Mouse (Mus musculus): ENCODE data around the gene Nudt21. TPM values are rescaled to one million over a fixed set of nuclear protein-coding genes. Genes with fewer than 3 reads are reported as not detected.
A peak's percentile ranks its signal among the peaks of the same experiment; 100 is the strongest.

The Nudt21 gene
- polyA plus RNA-seq, 1 experiment from 2014 or later, result 103 TPM

GRCm38 (mm10) chr8:94029701-94030100 lies 7.1 kb downstream of the Nudt21 start:
- ATAC-seq (ENCODE audit: insufficient number of reproducible peaks, low FRiP score, low TSS enrichment, low read depth), result no peak
- Histone ChIP-seq H3K4me1 (peaks cover 4% of the 10 kb centered on the region; the same call in 1 of the 2 replicates), H3K9me3 (replicated peaks) (no peaks in the 10 kb centered on the region), H3K9ac (no peak overlapping the region), H3K27me3 (no peaks in the 10 kb centered on the region), H3K36me3 (peaks cover 62% of the 10 kb centered on the region), H3K27ac (replicated peaks) (no peak overlapping the region), H3K4me3 (replicated peaks) (no peak overlapping the region), H3K4me2 (replicated peaks) (no peak overlapping the region)
- 90% methylated on average over 9 of the region's 9 CpGs for WGBS

GRCm38 (mm10) chr8:94023916-94024315 lies 12.9 kb downstream of the Nudt21 start:
- peaks cover 74% of the 10 kb centered on the region for H3K36me3 ChIP-seq

DNA sequence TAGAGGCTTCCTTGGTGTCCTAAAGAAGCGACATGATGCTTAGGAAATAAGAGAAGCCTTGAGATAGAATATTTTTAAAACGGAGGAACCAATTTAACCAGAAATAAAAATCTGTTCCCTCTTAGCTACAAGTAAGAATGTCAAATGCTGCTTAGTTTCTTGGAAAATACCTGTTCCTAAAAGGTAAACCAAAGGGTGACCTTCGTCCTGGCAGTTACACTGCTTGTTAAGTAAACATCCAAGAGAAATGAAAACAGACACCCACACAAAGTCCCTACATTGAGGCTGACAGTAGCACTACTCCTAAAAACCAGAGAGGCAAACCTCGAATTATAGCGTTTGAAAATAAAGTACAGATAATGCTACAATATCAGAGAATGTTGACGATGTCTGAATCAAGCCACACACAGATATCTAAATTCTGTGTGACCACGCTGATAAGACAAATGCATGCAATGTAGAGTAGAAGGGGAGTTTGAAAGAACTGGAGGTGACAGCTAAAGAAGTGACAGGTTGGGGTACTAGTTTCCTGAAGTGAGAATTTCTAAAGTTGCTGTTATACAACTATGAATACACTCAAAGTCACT lies 23.7 kb downstream of the Nudt21 start:
- H3K27me3 ChIP-seq, result no peaks in the 10 kb centered on the region
- no peak for ATAC-seq (ENCODE audit: insufficient number of reproducible peaks, low FRiP score, low TSS enrichment, low read depth)
- peak overlapping the region; percentile 92 for H3K27ac ChIP-seq (replicated peaks)
- 0 out of 2 replicates have a peak, but pooled peaks cover 3% of the 10 kb centered on the region for H3K36me3 ChIP-seq
- H3K9me3 ChIP-seq (replicated peaks), result no peaks in the 10 kb centered on the region
- H3K4me1 ChIP-seq, result peaks cover 20% of the 10 kb centered on the region
- H3K9ac ChIP-seq, result peak overlapping the region; percentile 94
- 30% methylated on average over 7 of the region's 7 CpGs for WGBS
- peak overlapping the region; percentile 82 for H3K4me2 ChIP-seq (replicated peaks)
- peak overlapping the region; percentile 95 for H3K4me3 ChIP-seq (replicated peaks)

More at GRCm38 (mm10) chr8:94023916-94024315, 12.9 kb downstream of the Nudt21 start:
- H3K4me2 ChIP-seq (replicated peaks), result no peak overlapping the region
- H3K4me3 ChIP-seq (replicated peaks), result no peak overlapping the region
- no peak overlapping the region for H3K9ac ChIP-seq
- no peaks in the 10 kb centered on the region for H3K9me3 ChIP-seq (replicated peaks)
- no peaks in the 10 kb centered on the region for H3K4me1 ChIP-seq
- no peak for ATAC-seq (ENCODE audit: insufficient number of reproducible peaks, low FRiP score, low TSS enrichment, low read depth)
- H3K27me3 ChIP-seq, result no peaks in the 10 kb centered on the region
- H3K27ac ChIP-seq (replicated peaks), result no peak overlapping the region
- WGBS, result 90% methylated on average over 6 of the region's 6 CpGs

GRCm38 (mm10) chr8:94012013-94012951 lies 24.5 kb downstream of the Nudt21 start, which contains the start of gene Amfr:
Amfr (minus strand) TSS chr8:94012842.
- Histone ChIP-seq H3K9me3 (replicated peaks) (no peaks in the 10 kb centered on the region), H3K27me3 (no peaks in the 10 kb centered on the region), H3K4me1 (peaks cover 20% of the 10 kb centered on the region), H3K36me3 (0 out of 2 replicates have a peak, but pooled peaks cover 3% of the 10 kb centered on the region), H3K9ac (peak within 1 kb of the TSS; percentile 94), H3K4me2 (replicated peaks) (peak within 1 kb of the TSS; percentile 82), H3K4me3 (replicated peaks) (peak within 1 kb of the TSS; percentile 95), H3K27ac (replicated peaks) (peak within 1 kb of the TSS; percentile 92)
- WGBS, result under 1% methylated on average over 104 of the region's 130 CpGs
- peak; percentile 94 for ATAC-seq (ENCODE audit: insufficient number of reproducible peaks, low FRiP score, low TSS enrichment, low read depth)

DNA sequence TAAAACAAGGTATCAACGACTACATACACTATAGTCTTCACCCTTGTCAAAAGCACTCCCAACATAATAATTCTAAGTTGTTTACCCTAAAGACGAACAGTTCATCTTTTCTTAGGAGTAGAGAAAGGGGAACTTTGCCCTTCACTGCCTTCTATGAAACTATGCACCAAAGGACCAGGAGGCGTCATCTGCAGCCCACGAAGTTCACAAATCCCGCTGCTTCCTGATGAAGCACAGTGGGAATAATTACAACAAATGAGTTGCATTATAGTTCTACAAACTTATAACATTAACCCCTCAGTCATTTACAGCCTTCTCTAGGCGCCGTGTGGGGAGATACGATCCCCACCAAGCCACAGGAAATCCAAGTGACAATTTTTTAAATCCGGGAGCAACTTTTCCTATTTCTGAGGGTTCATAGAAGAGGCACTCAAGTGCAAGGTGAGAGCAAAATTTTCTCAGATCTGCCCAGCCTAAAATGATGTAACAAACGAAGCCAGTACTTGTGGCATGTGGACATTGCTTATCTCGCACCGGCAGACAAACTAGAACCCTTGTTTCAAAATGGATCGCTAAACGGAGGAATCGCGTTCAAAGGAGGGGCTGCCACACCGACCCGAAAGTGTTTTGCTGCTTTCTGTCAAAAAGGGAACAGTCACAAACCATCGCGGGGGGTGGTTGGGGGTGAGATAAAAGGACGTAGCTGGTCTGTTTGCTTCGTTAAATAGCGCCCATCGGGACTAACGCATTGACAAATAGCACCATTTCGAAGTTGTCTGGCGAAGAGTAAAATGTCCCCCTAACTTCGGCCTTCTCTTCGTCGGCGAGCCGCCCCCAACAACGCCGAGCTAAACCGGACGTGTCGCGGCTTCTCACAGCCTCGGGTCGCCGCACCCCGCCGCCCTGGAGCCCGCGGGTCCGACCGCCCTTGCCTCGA lies 25.5 kb downstream of the Nudt21 start:
- Histone ChIP-seq H3K9me3 (replicated peaks) (no peaks in the 10 kb centered on the region), H3K4me1 (peaks cover 20% of the 10 kb centered on the region), H3K9ac (peak overlapping the region; percentile 94), H3K4me3 (replicated peaks) (peak overlapping the region; percentile 95), H3K27me3 (no peaks in the 10 kb centered on the region), H3K36me3 (0 out of 2 replicates have a peak, but pooled peaks cover 3% of the 10 kb centered on the region), H3K27ac (replicated peaks) (peak overlapping the region; percentile 92), H3K4me2 (replicated peaks) (peak overlapping the region; percentile 82)
- ATAC-seq (ENCODE audit: insufficient number of reproducible peaks, low FRiP score, low TSS enrichment, low read depth), result no peak
- 3% methylated on average over 48 of the region's 48 CpGs for WGBS

DNA sequence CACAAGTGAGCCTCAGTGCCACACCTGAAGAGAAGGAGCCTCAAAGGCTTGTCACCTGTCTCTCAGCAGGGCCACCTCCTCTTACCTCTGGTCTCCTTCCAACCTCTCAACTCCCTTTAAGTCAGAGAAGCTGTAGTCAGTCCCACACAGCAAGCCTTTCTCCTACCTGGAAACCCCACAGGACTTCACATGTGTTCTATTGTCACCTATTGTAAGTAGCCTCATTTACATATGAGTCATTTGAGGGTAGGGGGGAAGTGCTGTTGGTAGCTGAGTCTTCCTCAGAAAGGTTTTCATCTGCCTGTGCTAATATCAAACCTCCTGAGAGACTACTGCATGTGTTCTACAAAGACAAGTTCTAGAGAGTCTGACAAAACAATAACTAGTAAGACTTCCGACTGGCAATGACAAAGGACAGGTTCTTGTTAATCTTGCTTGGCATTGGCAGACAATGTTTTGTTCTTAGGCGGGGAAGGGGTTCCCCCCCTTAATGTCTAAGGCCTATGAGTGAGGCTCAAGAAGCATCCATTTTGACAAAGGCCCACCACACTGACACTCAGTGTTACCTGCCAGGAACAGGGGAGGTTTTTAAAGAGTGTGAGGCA lies 26.6 kb downstream of the Nudt21 start:
- Histone ChIP-seq H3K9me3 (replicated peaks) (no peaks in the 10 kb centered on the region), H3K27me3 (no peaks in the 10 kb centered on the region), H3K36me3 (0 out of 2 replicates have a peak, but pooled peaks cover 3% of the 10 kb centered on the region), H3K4me2 (replicated peaks) (0 out of 2 replicates have a peak overlapping the region, but pooled peaks have one; percentile 15), H3K4me3 (replicated peaks) (no peak overlapping the region), H3K9ac (no peak overlapping the region), H3K4me1 (peaks cover 20% of the 10 kb centered on the region), H3K27ac (replicated peaks) (no peak overlapping the region)
- 61% methylated on average over 2 of the region's 2 CpGs for WGBS
- ATAC-seq (ENCODE audit: insufficient number of reproducible peaks, low FRiP score, low TSS enrichment, low read depth), result no peak

DNA sequence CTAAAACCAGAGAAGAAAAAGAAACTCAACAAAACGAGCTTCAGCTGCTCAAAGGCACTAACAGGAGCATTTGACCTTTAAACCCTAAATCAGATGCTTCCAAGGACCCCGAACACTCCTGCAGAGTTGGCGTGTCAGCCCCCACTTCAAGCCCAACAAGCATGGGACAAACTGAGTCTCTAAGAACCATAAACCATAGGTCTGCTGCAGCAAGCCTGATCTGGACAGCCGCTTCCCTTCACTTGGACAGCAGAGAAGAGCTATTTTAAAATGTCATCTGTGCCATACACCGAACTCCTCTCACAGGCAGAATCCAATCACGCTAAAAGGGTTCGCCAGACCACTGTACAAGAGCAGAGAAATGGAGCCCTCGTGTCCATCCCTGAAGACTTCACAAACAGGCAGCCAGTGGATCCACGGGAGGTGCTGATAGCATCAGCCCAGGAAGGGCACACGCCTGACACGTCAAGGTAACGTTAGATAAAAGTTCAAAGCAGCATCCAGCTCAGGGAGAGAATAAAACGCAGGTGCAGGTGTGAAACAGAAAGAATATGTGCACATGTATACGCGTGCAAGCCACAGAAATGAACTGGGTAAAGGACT lies 27.5 kb downstream of the Nudt21 start:
- H3K9me3 ChIP-seq (replicated peaks), result no peaks in the 10 kb centered on the region
- H3K4me3 ChIP-seq (replicated peaks), result no peak overlapping the region
- H3K9ac ChIP-seq, result no peak overlapping the region
- H3K36me3 ChIP-seq, result peaks cover 5% of the 10 kb centered on the region
- H3K27me3 ChIP-seq, result no peaks in the 10 kb centered on the region
- no peak overlapping the region for H3K4me2 ChIP-seq (replicated peaks)
- WGBS, result 61% methylated on average over 15 of the region's 15 CpGs
- H3K4me1 ChIP-seq, result peaks cover 20% of the 10 kb centered on the region
- no peak overlapping the region for H3K27ac ChIP-seq (replicated peaks)
- no peak for ATAC-seq (ENCODE audit: insufficient number of reproducible peaks, low FRiP score, low TSS enrichment, low read depth)

DNA sequence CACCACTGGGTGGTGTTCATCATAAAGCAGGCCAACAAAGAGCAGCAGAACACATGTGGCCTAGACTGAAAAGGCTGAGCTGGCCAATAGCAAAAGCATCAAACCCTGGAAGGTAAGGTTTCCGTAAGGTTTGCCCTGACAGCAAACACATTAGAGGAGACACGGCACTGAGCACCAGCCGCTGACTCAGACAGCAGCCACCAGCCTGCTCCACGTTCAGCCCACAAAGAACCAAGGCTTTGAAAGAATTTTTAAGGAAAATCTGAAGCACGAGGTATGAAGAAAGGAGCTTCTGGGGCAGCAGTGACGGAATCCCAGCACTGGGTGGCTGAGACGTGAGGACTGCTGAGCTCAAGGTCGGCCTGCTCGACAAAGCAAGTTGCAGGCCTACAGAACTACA lies 32.7 kb downstream of the Nudt21 start:
- 87% methylated on average over 9 of the region's 9 CpGs for WGBS

DNA sequence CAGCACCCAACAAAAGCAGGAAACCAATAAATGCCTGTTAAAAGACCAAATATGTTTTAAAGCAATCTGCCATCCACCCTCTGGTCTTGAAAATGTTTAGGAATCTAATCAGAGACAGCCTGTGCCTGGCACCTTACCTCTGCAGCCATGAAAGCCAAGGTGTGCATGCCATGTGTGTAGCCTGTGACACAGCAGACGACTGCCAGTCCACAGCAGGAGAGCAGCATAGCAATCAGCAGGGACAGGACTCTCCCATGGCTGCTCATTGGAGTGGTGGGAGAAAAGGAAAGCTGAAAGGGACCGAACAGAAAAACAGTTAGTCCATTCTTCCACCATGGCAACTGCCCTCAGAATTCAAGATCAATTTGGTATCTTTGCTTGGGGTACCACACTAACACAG lies 37.9 kb downstream of the Nudt21 start:
- no peak for ATAC-seq (ENCODE audit: insufficient number of reproducible peaks, low FRiP score, low TSS enrichment, low read depth)
- Histone ChIP-seq H3K4me3 (replicated peaks) (no peak overlapping the region), H3K27me3 (no peaks in the 10 kb centered on the region), H3K36me3 (peaks cover 59% of the 10 kb centered on the region), H3K4me1 (no peaks in the 10 kb centered on the region), H3K27ac (replicated peaks) (no peak overlapping the region), H3K4me2 (replicated peaks) (no peak overlapping the region), H3K9ac (no peak overlapping the region), H3K9me3 (replicated peaks) (no peaks in the 10 kb centered on the region)
- 86% methylated on average over 2 of the region's 2 CpGs for WGBS

More for the DNA sequence above, 32.7 kb downstream of the Nudt21 start:
- H3K27ac ChIP-seq (replicated peaks), result no peak overlapping the region
- no peak overlapping the region for H3K4me2 ChIP-seq (replicated peaks)
- no peaks in the 10 kb centered on the region for H3K27me3 ChIP-seq
- peaks cover 5% of the 10 kb centered on the region; the same call in 1 of the 2 replicates for H3K4me1 ChIP-seq
- H3K9me3 ChIP-seq (replicated peaks), result no peaks in the 10 kb centered on the region
- no peak for ATAC-seq (ENCODE audit: insufficient number of reproducible peaks, low FRiP score, low TSS enrichment, low read depth)
- no peak overlapping the region for H3K4me3 ChIP-seq (replicated peaks)
- peaks cover 41% of the 10 kb centered on the region for H3K36me3 ChIP-seq
- no peak overlapping the region for H3K9ac ChIP-seq

GRCm38 (mm10) chr8:93989739-93990138 lies 47.1 kb downstream of the Nudt21 start:
- no peaks in the 10 kb centered on the region for H3K9me3 ChIP-seq (replicated peaks)
- 93% methylated on average over 4 of the region's 4 CpGs for WGBS
- H3K27me3 ChIP-seq, result no peaks in the 10 kb centered on the region
- ATAC-seq (ENCODE audit: insufficient number of reproducible peaks, low FRiP score, low TSS enrichment, low read depth), result no peak
- H3K4me3 ChIP-seq (replicated peaks), result no peak overlapping the region
- H3K4me1 ChIP-seq, result no peaks in the 10 kb centered on the region
- H3K9ac ChIP-seq, result no peak overlapping the region
- H3K4me2 ChIP-seq (replicated peaks), result no peak overlapping the region
- H3K36me3 ChIP-seq, result peaks cover 53% of the 10 kb centered on the region
- H3K27ac ChIP-seq (replicated peaks), result no peak overlapping the region

Measured in embryonic facial prominence, embryonic 15.5 days (tissue).